Mouse (Mus musculus): Measurements from ENCODE around the gene Caprin1.

The Caprin1 gene

DNA sequence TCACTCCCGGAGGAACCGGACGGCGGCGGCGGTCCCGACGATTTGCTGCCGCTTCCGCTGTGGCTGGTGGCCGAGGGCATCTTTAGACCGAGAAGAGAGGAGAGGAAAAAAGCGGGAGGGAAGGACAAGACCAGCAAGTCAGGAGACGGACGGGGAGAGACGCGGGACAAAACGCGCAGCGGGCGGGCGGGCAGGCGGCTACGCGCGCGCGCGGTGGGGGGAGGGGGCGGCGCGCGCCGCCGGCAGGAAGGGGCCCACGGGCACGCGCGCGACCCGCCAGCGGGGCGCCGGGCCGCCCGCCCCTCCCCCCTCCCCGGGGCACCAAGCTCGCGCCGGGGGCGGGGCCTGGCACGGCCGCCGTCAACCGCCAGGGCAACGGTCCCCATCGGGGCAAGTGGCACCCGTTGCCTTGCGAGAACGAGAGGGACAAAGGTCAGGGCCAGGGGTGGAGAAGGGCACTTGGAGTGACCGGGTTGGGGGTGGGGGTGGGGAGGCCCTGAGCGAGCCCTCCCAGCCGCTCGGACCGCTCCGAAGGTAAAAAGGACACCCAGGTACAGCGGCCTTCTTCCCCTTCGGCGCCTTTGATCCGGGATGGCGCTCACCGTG is 485 bp downstream of the Caprin1 start:
- peak; percentile 80 for DNase-seq (ENCODE audit: low spot score)

DNA sequence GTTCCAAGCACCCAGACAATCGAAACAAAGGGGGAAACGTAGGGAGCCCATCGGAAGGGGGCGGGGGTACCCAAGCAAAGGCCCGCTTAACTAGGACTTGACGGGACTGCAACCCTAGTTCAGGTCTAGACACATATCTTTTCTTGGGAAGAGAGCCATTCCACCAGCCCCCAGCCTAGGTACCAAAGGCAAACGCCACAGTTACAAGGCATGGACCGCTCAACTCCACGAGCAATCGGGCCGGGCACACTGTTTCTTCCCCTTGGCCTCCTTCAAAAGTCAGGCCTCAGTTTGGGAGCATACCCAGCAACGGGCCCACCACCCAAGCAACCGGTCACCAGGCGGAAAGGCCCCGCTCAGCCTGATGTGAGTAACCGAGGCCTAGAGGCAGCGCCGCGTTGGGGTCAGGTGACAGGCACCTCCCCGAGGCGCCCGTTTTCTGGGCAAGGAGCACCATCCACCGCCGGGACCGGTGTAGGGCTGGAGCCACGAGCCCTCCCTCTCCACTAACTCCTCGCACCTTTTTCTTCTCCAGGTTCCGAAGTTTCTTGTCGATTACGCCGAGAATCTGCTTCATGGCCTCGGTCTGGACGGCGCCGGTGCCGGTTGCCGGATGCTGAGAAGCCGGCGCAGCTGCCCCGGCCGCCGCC is 1.1 kb downstream of the Caprin1 start:
- DNase-seq (ENCODE audit: low spot score): peak; percentile 55

DNA sequence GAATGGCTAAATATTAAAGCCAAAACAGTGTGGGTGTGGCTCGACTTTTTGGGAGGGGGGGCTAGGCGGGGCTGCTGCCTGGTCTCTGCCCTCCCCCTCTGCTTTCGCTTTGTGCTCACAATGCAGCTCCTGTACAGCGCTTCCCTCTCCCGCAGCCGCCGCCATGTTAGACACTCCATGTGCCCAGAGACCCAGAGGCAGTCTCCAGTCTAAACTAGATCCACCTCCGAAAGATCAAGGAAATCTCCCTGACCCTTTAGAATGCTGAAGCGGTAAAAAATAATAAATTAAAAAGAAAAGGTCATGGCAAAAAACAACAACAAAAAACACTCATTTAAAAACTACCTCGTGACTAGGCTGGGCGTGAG is 1.6 kb downstream of the Caprin1 start:
- DNase-seq (ENCODE audit: low spot score): peak; percentile 55

DNA sequence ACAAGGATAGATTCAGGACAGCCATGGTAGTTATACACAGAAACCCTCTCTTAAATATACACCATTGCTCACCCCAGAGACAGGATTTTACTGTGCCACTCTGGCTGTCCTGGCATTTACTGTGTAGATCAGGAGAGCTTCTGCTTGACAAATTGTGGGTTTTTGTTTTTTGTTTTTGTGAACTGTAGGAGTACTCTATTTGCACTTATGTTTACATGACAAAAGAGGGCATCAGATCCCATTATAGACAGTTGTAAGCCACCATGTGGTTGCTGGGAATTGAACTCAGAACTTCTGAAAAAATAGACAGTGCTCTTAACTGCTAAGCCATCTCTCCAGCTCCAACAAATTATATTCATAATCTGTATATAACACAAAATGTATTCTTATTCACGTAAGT is 5.4 kb downstream of the Caprin1 start:
- DNase-seq (ENCODE audit: low spot score): no peak

DNA sequence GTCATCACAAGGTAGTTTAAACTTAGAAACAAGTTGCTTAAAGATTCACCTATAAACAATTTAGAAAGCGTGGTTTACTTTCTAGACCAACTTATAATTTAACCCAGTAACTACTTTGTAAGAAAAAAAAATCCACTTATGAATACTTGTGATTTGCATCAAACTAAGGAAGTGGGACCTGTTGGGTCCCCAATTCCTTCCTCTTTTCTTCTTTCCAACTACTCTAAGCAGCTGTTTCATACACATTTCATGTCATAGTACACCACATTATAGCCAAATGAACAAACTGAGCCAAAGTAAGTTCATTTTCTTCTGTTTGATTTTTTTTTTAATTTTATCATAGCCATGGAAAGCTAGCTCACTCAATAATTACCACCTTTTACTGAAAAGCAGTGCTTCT is 11.7 kb downstream of the Caprin1 start:
- no peak for DNase-seq (ENCODE audit: low spot score)

DNA sequence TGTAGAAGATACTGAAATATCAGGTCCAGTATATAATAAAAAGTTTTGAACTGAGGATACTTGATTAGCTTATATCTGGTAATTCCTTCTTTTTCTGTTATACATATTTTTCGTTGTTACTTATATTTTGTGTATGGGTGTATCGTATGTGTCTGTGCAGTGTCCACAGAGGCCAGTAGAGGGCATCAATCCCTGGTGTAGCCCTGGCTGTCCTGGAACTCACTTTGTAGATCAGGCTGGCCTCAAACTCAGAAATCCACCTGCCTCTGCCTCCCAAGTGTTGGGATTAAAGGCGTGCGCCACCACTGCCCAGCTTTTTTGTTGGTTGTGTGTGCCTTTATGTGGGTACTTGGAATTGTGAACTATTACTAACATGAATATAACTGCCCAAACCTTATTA is 12.8 kb downstream of the Caprin1 start:
- DNase-seq (ENCODE audit: low spot score): no peak

- no peak for DNase-seq (ENCODE audit: low spot score)
These were observed 35.0 kb downstream of the Caprin1 start for GRCm38 (mm10) chr2:103762492-103762891.

DNA sequence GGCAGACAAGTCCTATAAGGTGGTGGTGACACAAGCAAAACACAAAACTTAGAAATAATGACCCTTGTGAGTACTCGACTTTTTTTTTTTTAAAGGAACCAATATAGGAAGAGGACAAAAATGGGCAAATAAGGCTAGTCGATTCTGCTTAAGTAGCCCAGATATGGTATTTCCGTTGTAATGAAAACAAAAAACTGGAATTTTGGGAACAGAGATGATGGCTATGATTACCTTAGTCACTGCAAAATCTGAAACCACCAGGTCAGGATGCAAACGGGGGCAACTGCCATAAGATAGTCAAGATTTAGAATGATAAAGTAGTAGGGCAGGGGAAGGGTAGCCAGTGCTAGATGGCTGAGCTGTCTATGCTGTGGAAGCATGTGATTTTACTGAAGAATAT is 35.5 kb downstream of the Caprin1 start:
- DNase-seq (ENCODE audit: low spot score): no peak

- DNase-seq (ENCODE audit: low spot score): peak; percentile 94
These were observed 36.3 kb downstream of the Caprin1 start, which contains the start of gene Nat10 for GRCm38 (mm10) chr2:103760906-103761716. Gene Nat10, minus strand, starts transcription at chr2:103761270.

GRCm38 (mm10) chr2:103760421-103760820 is 37.0 kb downstream of the Caprin1 start:
- no peak for DNase-seq (ENCODE audit: low spot score)

GRCm38 (mm10) chr2:103755458-103756085 is 41.9 kb downstream of the Caprin1 start:
- DNase-seq (ENCODE audit: low spot score): no peak

GRCm38 (mm10) chr2:103754614-103755013 is 42.8 kb downstream of the Caprin1 start:
- DNase-seq (ENCODE audit: low spot score): no peak

DNA sequence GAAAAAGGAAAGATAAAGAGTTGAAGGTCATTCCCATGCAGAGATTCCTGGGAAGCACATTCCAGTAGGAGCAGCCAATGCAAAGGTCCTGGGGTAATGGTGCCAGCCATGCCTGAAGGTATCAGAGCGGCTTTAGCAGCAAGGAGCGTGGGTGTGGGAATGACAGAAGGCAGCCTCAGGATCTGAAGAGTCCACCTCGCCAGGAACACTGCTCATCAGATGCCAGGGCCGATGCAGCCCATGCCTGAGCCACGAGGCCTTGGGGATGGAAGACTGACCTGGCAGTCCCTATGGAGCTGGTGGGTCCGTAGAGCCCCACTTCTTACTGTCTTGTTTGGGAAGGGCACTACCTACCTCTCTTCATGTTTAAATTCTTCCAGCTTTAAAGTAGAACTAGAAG is 45.7 kb downstream of the Caprin1 start:
- DNase-seq (ENCODE audit: low spot score): no peak

DNA sequence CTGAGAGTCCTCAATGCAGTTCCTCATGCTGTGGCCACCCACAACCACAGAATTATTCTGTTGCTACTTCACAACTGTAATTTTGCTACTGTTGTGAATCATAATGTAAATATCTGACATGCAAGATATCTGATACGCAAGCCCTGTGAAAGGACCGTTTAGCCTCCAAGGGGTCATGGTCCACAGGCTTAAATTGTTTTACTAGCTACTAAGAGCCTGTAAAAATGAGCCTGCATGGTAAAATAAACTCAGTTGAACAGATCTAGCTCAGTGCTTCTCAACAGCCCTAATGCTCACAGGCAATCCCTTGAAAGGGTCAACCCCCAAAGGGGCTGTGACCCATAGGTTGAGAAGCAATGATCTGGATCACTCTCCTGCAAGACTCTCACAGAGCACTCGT is 48.4 kb downstream of the Caprin1 start:
- no peak for DNase-seq (ENCODE audit: low spot score)

DNA sequence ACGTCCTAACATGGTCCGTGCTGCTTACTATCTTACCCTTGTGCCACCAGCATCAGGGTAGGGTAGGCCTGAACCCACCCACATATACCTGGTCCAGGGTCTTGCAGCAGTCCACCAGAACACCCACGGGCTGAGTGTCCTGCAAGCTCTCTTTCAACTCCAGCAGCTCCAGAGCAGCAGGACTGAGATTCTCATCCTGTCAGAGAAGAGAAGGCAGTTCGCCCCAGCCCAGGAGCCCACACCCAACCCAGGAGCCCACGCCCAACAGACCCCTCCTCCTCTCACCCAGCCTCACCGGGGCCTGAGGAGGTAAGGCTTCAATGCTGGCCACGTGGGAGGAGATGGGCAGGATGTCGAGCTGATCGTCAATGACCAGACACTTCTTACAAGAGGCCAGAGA is 49.6 kb downstream of the Caprin1 start:
- DNase-seq (ENCODE audit: low spot score): no peak

DNA sequence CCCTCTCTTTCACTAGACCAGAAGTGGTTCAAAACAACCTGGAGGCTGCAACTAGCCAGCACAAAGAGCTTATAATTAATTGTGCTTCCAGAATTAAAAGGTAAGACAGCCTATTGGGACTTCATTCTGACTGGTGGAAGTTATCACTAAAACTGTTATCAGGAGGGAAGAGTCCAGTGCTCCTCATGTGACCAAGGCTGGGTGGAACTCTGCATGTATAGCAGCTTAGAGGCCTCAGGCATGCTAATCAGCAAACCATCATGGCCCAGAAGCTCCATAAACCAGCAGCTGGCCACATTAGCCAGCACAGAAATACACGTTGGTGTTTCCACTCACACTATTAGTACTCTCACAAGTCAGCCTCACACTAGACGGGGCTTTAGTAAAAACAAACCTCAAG is 50.7 kb downstream of the Caprin1 start:
- DNase-seq (ENCODE audit: low spot score): no peak

GRCm38 (mm10) chr2:103746096-103746495 is 51.4 kb downstream of the Caprin1 start:
- DNase-seq (ENCODE audit: low spot score): no peak

GRCm38 (mm10) chr2:103745481-103745880 is 52.0 kb downstream of the Caprin1 start:
- DNase-seq (ENCODE audit: low spot score): no peak

- DNase-seq (ENCODE audit: low spot score): peak; percentile 50
These were observed 53.5 kb downstream of the Caprin1 start for GRCm38 (mm10) chr2:103743988-103744387.

GRCm38 (mm10) chr2:103743536-103743935 is 53.9 kb downstream of the Caprin1 start:
- DNase-seq (ENCODE audit: low spot score): no peak

DNA sequence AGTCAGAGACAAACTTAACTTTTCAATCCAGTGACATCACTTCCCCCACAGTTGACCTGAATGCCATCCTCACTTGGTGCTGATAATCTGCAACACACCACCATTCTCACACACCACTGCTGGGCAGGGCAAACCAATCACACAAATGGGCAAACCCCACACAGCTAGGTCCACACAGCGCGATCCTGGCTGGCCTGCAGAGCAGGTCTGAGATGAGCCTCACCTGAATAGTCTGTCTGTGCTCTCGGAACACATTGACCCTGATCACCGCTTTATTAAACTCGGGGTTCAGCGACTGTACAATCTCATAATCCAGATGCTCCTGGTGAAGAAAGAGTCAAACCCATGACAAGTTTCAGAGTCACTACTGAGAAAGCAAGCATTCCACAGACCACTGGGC is 54.6 kb downstream of the Caprin1 start:
- no peak for DNase-seq (ENCODE audit: low spot score)

GRCm38 (mm10) chr2:103731423-103731822 is 66.0 kb downstream of the Caprin1 start:
- DNase-seq (ENCODE audit: low spot score): no peak

DNA sequence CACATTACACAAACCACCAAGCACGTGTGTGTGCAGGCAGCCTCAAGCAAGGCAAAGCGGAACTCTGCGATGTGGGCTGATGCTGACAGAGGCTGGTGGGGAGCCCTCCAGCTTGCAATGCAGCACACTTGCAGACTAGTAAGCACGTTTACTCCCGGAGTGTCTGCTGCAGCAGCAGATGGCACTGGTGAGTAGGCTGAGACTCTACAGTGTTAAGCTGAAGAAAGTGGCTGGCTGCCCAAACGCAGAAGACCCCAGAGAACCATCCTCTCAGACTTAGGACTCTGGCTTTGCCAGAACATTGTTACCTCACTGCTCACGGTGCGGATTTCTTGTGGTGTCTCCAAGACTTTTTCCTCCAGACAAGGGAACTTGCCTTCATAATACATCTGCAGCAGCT is 66.5 kb downstream of the Caprin1 start:
- DNase-seq (ENCODE audit: low spot score): no peak

Data from urinary bladder, postnatal 25 days (tissue).